Mouse (Mus musculus) forebrain, embryonic 16.5 days (tissue): ENCODE results near the gene Mepe. TPM values are rescaled to one million over a fixed set of nuclear protein-coding genes. Genes with fewer than 3 reads are reported as not detected.

Source experiments
- ATAC-seq: fragments of 200-750 bp; cut with Nextera tagmentation; 2 replicates; pipeline ENCODE4 v1.8.0; 2017; ENCODE audit warnings: mild to moderate bottlenecking, moderate library complexity
- H3K27ac ChIP-seq: fragments of 300-500 bp; sonication (generic); 2 replicates; pipeline ENCODE4 v1.5.1; 2014; ENCODE audit warnings: low read length, control low read depth
- H3K27me3 ChIP-seq: fragments of 300-500 bp; sonication (generic); replicated peaks from 2 replicates; pipeline ENCODE4 v1.6.1; 2014; ENCODE audit warnings: low read length; ENCODE audit not compliant: control insufficient read depth, insufficient read depth
- H3K36me3 ChIP-seq: fragments of 300-500 bp; sonication (generic); 2 replicates; pipeline ENCODE4 v1.6.1; 2014; ENCODE audit not compliant: control insufficient read depth, insufficient read depth
- H3K4me1 ChIP-seq: fragments of 300-500 bp; sonication (generic); replicated peaks from 2 replicates; pipeline ENCODE4 v1.6.1; 2014; ENCODE audit warnings: low read length; ENCODE audit not compliant: control insufficient read depth, insufficient read depth
- H3K4me2 ChIP-seq: fragments of 300-500 bp; sonication (generic); 2 replicates; pipeline ENCODE4 v1.6.1; 2014; ENCODE audit warnings: mild to moderate bottlenecking, low read length, control low read depth
- H3K4me3 ChIP-seq: fragments of 300-500 bp; sonication (generic); replicated peaks from 2 replicates; pipeline ENCODE4 v1.5.1; 2014; ENCODE audit warnings: mild to moderate bottlenecking, low read length, control low read depth
- H3K9ac ChIP-seq: fragments of 300-500 bp; sonication (generic); replicated peaks from 2 replicates; pipeline ENCODE4 v1.6.1; 2014; ENCODE audit warnings: low read depth, low read length, control low read depth
- H3K9me3 ChIP-seq: fragments of 300-500 bp; sonication (generic); 2 replicates; pipeline ENCODE4 v1.6.1; 2016; ENCODE audit warnings: low read length; ENCODE audit not compliant: control insufficient read depth
- WGBS: fragments of 180-500 bp; shearing (Covaris S2); extraction: QIAGEN DNeasy Blood & Tissue Kit; methylation state at CpG from one replicate; pipeline ENCODE4 v1.1.7; 2014; 5-methylcytosine and 5-hydroxymethylcytosine counted together
- polyA plus RNA-seq: library from polyadenylated mRNA; unstranded; fragments of >200 nt; fragmentation: Nextera tagmentation; extraction: Ambion mirVana; gene quantifications from 2 replicates; pipeline ENCODE4 v1.2.1, GENCODE M21; 2015

Mepe gene
- polyA plus RNA-seq, 1 experiment from 2014 or later, result not detected

DNA sequence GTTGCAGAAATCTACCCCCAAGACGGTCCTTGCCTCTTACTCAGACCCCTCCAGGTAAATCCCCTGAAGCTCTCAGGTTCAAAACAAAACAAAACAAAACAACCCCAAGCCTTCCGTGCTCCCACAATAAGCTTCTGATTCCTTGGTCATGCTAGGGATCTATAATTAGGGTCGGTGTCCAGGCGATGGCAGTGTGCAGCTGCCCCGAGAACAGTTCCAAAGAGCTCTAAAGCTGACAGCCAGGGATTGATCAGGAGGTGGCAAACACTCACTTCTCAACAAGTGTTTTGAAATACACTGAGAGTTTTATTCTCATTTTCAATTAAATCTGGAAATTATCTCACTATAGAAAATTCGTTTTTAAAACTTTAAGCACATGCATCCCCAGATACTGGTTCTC, 17.8 kb downstream of the Mepe start:
- Histone ChIP-seq H3K9ac (no peak overlapping the region), H3K4me3 (no peak overlapping the region), H3K27ac (no peak overlapping the region), H3K9me3 (no peaks in the 10 kb centered on the region), H3K27me3 (no peaks in the 10 kb centered on the region), H3K4me1 (0 out of 2 replicates have a peak, but pooled peaks cover 2% of the 10 kb centered on the region), H3K36me3 (no peaks in the 10 kb centered on the region), H3K4me2 (no peak overlapping the region)
- ATAC-seq, result no peak
- 39% methylated on average over 6 of the region's 6 CpGs for WGBS

GRCm38 (mm10) chr5:104344526-104345240, 19.6 kb downstream of the Mepe start:
- Histone ChIP-seq H3K4me3 (no peak overlapping the region), H3K9me3 (no peaks in the 10 kb centered on the region), H3K27ac (no peak overlapping the region), H3K36me3 (no peaks in the 10 kb centered on the region), H3K27me3 (no peaks in the 10 kb centered on the region), H3K4me1 (0 out of 2 replicates have a peak, but pooled peaks cover 2% of the 10 kb centered on the region), H3K9ac (no peak overlapping the region), H3K4me2 (no peak overlapping the region)
- WGBS, result 73% methylated on average over 9 of the region's 9 CpGs
- no peak for ATAC-seq

DNA sequence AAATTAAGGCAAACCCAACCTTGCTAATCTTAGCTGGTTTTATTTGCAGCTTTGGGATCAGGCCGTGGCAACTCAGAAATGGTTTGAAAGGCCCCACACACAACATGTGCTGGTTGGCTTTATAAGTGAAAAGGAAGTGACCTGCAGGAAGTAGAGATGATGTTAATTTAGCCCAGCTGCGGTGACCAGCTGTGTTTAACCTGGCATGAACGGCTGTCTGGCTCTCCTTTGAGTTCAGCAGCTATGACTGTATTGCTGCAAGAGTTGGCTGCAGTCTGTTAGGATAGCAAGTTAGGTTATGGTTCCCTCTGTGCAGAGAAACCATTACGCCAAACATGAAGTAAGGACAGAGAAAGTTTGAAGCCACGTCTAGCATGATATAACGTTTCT, 20.1 kb downstream of the Mepe start:
- no peaks in the 10 kb centered on the region for H3K36me3 ChIP-seq
- 81% methylated on average over 6 of the region's 6 CpGs for WGBS
- no peak for ATAC-seq
- no peak overlapping the region for H3K27ac ChIP-seq
- no peak overlapping the region for H3K4me2 ChIP-seq
- no peaks in the 10 kb centered on the region for H3K4me1 ChIP-seq
- no peak overlapping the region for H3K9ac ChIP-seq
- no peaks in the 10 kb centered on the region for H3K27me3 ChIP-seq
- no peaks in the 10 kb centered on the region for H3K9me3 ChIP-seq
- H3K4me3 ChIP-seq, result no peak overlapping the region

DNA sequence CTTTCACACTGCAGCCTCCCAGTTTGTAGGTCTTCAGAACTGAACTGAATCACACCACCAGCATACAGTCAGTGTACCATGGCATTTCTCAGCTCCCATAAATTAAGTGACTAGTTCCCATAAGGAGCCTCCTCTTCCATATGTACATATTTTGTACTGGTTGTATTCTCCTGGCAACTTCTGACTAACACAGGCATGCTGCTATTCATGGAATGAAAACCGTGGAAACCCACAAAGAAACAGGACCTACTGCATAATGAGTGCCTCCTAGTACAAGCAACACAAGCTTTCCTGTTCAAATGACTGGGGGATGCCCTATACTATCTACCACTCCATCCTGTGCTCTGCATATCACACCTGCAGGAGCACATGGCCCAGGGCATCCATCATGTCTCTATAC, 25.9 kb downstream of the Mepe start:
- H3K4me1 ChIP-seq, result no peaks in the 10 kb centered on the region
- WGBS, result 42% methylated on average over 1 of the region's 1 CpGs

GRCm38 (mm10) chr5:104351874-104352273, 26.7 kb downstream of the Mepe start:
- Histone ChIP-seq H3K27me3 (no peaks in the 10 kb centered on the region), H3K9ac (no peak overlapping the region), H3K4me3 (no peak overlapping the region), H3K9me3 (no peaks in the 10 kb centered on the region), H3K4me2 (no peak overlapping the region), H3K36me3 (no peaks in the 10 kb centered on the region), H3K27ac (no peak overlapping the region), H3K4me1 (no peaks in the 10 kb centered on the region)
- no peak for ATAC-seq
- WGBS, result 72% methylated on average over 5 of the region's 5 CpGs

More for the DNA sequence above, 25.9 kb downstream of the Mepe start:
- H3K27ac ChIP-seq, result no peak overlapping the region
- no peaks in the 10 kb centered on the region for H3K36me3 ChIP-seq
- H3K4me3 ChIP-seq, result no peak overlapping the region
- no peak overlapping the region for H3K9ac ChIP-seq
- no peaks in the 10 kb centered on the region for H3K27me3 ChIP-seq
- H3K4me2 ChIP-seq, result no peak overlapping the region
- H3K9me3 ChIP-seq, result no peaks in the 10 kb centered on the region
- ATAC-seq, result no peak

DNA sequence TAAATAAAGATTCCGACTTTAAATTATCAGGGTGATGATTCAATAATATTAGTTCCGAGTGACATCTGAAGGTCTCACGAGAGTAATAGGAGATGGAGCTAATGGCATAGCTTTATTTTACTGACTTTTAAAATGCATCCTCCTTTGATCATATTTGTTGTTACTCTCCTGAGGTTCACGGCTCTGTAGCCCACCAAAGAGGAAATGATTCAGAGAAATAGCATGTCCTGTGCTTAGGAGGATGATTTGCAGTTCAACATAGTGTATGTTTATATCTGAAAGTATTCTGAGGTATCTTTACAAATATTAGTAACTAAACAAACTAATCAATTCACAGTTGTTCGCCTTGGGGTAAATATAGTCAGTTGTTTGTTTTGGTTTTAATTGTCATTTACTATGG, 32.4 kb downstream of the Mepe start:
- 91% methylated on average over 5 of the region's 5 CpGs for WGBS
- Histone ChIP-seq H3K4me2 (no peak overlapping the region), H3K27me3 (no peaks in the 10 kb centered on the region), H3K36me3 (no peaks in the 10 kb centered on the region), H3K9me3 (no peaks in the 10 kb centered on the region), H3K27ac (no peak overlapping the region), H3K4me1 (peaks cover 6% of the 10 kb centered on the region), H3K4me3 (no peak overlapping the region), H3K9ac (no peak overlapping the region)
- no peak for ATAC-seq

- WGBS, result 26% methylated on average over 7 of the region's 7 CpGs
These were observed 33.5 kb downstream of the Mepe start for GRCm38 (mm10) chr5:104358592-104358991.

DNA sequence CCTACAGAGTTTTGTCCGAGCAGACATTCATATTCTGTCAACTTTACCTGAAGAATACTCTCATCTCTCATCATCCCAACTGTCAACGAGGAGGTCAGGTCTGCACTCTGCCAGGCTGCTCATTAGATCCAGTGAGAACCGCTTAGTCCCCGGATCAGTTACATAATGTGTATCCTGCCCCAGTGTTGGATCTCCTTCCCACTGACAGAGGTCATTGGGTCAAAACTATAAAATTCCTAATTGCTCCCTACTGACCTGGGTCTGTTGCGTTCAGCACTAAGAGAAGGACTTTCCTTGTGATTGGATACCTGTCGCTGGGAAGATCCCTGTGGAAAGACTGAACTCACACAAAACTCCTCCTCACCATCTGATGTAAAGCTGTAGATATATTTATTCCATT, 34.1 kb downstream of the Mepe start:
- WGBS, result 67% methylated on average over 6 of the region's 6 CpGs
- peaks cover 6% of the 10 kb centered on the region for H3K4me1 ChIP-seq
- H3K4me3 ChIP-seq, result no peak overlapping the region
- no peak for ATAC-seq
- no peaks in the 10 kb centered on the region for H3K36me3 ChIP-seq
- no peak overlapping the region for H3K27ac ChIP-seq
- no peaks in the 10 kb centered on the region for H3K27me3 ChIP-seq
- no peaks in the 10 kb centered on the region for H3K9me3 ChIP-seq
- H3K4me2 ChIP-seq, result no peak overlapping the region
- no peak overlapping the region for H3K9ac ChIP-seq

More at GRCm38 (mm10) chr5:104358592-104358991, 33.5 kb downstream of the Mepe start:
- Histone ChIP-seq H3K9ac (no peak overlapping the region), H3K27me3 (no peaks in the 10 kb centered on the region), H3K4me2 (no peak overlapping the region), H3K9me3 (no peaks in the 10 kb centered on the region), H3K36me3 (no peaks in the 10 kb centered on the region), H3K4me1 (peaks cover 6% of the 10 kb centered on the region), H3K4me3 (no peak overlapping the region), H3K27ac (no peak overlapping the region)
- no peak for ATAC-seq

- Histone ChIP-seq H3K9me3 (no peaks in the 10 kb centered on the region), H3K4me3 (no peak overlapping the region), H3K27me3 (no peaks in the 10 kb centered on the region), H3K4me2 (no peak overlapping the region), H3K27ac (no peak overlapping the region), H3K9ac (no peak overlapping the region), H3K36me3 (no peaks in the 10 kb centered on the region), H3K4me1 (0 out of 2 replicates have a peak, but pooled peaks cover 2% of the 10 kb centered on the region)
- 50% methylated on average over 5 of the region's 5 CpGs for WGBS
- ATAC-seq, result 0 out of 2 replicates have a peak, but pooled peaks have one; percentile 40
These were observed 45.5 kb downstream of the Mepe start for GRCm38 (mm10) chr5:104370580-104370979.
